Mouse (Mus musculus) liver, embryonic 14.5 days (tissue): ENCODE results near the gene Pced1b. TPM values are rescaled to one million over a fixed set of nuclear protein-coding genes. Genes with fewer than 3 reads are reported as not detected.

Experiments used
- ATAC-seq: fragments of 200-750 bp; cut with Nextera tagmentation; 2 replicates; pipeline ENCODE4 v1.8.0; 2017; ENCODE audit warnings: moderate number of reproducible peaks, mild to moderate bottlenecking, moderate library complexity; ENCODE audit not compliant: insufficient read depth
- DNase-seq, 3 experiments: peaks; one replicate each; pipeline ENCODE4 v3.0.0-alpha.2; 2012 to 2013; ENCODE audit warnings: low read depth in 3 of 3, low spot score in 3 of 3
- H3K27ac ChIP-seq: fragments of 300-500 bp; sonication (generic); 2 replicates; pipeline ENCODE4 v1.5.1; 2014; ENCODE audit warnings: moderate library complexity, mild to moderate bottlenecking, control low read depth, inconsistent platforms
- H3K27me3 ChIP-seq: fragments of 300-500 bp; sonication (generic); 2 replicates; pipeline ENCODE4 v1.6.1; 2014; ENCODE audit warnings: mild to moderate bottlenecking, low read length, moderate library complexity; ENCODE audit not compliant: control insufficient read depth, insufficient read depth
- H3K36me3 ChIP-seq: fragments of 300-500 bp; sonication (generic); replicated peaks from 2 replicates; pipeline ENCODE4 v1.6.1; 2014; ENCODE audit warnings: low read depth; ENCODE audit not compliant: control insufficient read depth, insufficient read depth
- H3K4me1 ChIP-seq, 2 experiments: fragments of 200-500 bp in 1 of 2; fragments of 300-500 bp in 1 of 2; sonication (generic) in 1 of 2; replicated peaks; 2 replicates each; pipeline ENCODE4 v1.6.1; 2012 to 2014; ENCODE audit warnings: antibody characterized with exemption in 1 of 2, inconsistent platforms in 1 of 2, low read length in 1 of 2; ENCODE audit not compliant: control insufficient read depth in 2 of 2, insufficient read depth in 2 of 2
- H3K4me2 ChIP-seq: fragments of 300-500 bp; sonication (generic); 2 replicates; pipeline ENCODE4 v1.6.1; 2014; ENCODE audit warnings: low read depth, mild to moderate bottlenecking, control low read depth, moderate library complexity
- H3K4me3 ChIP-seq, 2 experiments: fragments of 200-500 bp in 1 of 2; fragments of 300-500 bp in 1 of 2; sonication (generic) in 1 of 2; 2 replicates each; pipeline ENCODE4 v1.5.1; 2012 to 2014; ENCODE audit warnings: low read depth in 2 of 2, low read length in 2 of 2, mild to moderate bottlenecking in 2 of 2, control low read depth in 1 of 2, inconsistent platforms in 1 of 2, moderate library complexity in 1 of 2; ENCODE audit not compliant: insufficient read depth in 1 of 2
- H3K9ac ChIP-seq: fragments of 300-500 bp; sonication (generic); replicated peaks from 2 replicates; pipeline ENCODE4 v1.6.1; 2014; ENCODE audit warnings: mild to moderate bottlenecking, control low read depth, moderate library complexity
- H3K9me3 ChIP-seq: fragments of 300-500 bp; sonication (generic); 2 replicates; pipeline ENCODE4 v1.6.1; 2016; ENCODE audit warnings: low read length, mixed read lengths; ENCODE audit not compliant: control insufficient read depth
- CTCF ChIP-seq: IDR thresholded peaks from 2 replicates; pipeline ENCODE4 v1.5.1; 2016; ENCODE audit warnings: antibody characterized with exemption, low read depth, control low read depth
- EP300 ChIP-seq: IDR thresholded peaks from 2 replicates; pipeline ENCODE4 v1.6.1; 2016; ENCODE audit warnings: antibody characterized with exemption, low read depth
- WGBS: fragments of 180-500 bp; shearing (Covaris S2); extraction: QIAGEN DNeasy Blood & Tissue Kit; methylation state at CpG from one replicate; pipeline ENCODE4 v1.1.7; 2014; ENCODE audit not compliant: insufficient replicate concordance; 5-methylcytosine and 5-hydroxymethylcytosine counted together
- polyA plus RNA-seq, 2 experiments: library from polyadenylated mRNA; depleted of rRNA in 1 of 2; stranded (reverse) in 1 of 2; unstranded in 1 of 2; fragments of >200 nt; fragmentation: Nextera tagmentation in 1 of 2; extraction: Ambion mirVana in 1 of 2; gene quantifications; 2 replicates each; pipeline versions ENCODE4 v1.2.1 to v1.2.3; 2012 to 2014

The Pced1b gene
- polyA plus RNA-seq, 2 experiments, result 5.7 to 8.2 TPM

DNA sequence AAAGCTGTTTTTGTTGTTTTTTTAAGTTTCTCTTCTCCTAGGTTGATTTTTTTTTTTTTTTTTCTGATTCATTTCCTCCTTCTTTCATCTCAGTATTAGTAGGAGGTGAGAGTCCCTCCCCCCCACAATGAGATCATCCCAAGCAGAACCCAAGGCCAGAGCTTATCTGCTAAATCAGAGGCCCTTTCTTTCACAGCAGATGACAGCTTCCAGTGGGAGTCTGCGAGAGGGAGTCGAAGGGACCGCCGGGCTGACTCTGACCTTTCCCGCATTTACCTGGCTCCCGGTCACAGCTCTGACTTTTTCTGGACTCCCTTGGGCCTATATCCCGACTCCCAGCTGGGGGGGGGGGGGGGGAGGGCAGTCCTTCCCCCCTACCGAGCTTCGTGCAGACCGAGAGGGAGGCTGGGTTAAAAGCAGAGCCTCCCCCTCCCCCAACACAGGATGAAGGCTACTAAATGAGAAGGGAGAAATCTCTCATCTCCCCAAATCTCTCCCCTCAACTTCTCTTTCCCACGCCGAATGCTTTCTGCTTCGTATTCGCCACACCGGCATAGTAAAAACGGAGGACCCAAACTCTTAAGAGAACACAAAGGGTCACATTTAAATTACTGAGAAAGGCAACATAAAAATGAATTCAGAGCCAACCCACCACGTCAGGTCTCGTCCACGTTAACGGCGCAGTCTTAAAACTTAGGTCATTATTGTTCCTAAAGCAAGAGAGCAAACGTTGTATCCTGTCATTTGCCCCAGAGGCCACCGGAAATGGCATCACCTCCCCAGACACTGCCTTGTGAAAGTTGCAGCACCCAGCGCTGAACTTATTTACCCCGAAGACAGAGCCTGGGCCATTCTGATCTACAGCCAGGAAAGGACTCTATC lies 126.5 kb downstream of the Pced1b start:
- H3K4me1 ChIP-seq, result peaks cover 31 to 36% of the 10 kb centered on the region in 2 experiments
- no peaks in the 10 kb centered on the region for H3K9me3 ChIP-seq
- no peak for TF ChIP-seq EP300
- TF ChIP-seq CTCF, result no peak
- ATAC-seq (peak; percentile 29; the same call in 1 of the 2 replicates), DNase-seq (no peak)
- H3K9ac ChIP-seq, result peak overlapping the region; percentile 42
- H3K4me2 ChIP-seq, result peak overlapping the region; percentile 70
- H3K27me3 ChIP-seq, result no peaks in the 10 kb centered on the region
- WGBS, result 7% methylated on average over 25 of the region's 25 CpGs
- H3K27ac ChIP-seq, result no peak overlapping the region
- no peaks in the 10 kb centered on the region for H3K36me3 ChIP-seq
- H3K4me3 ChIP-seq, result peak overlapping the region; percentile 2 to 27; a peak in 3 of 4 replicates

DNA sequence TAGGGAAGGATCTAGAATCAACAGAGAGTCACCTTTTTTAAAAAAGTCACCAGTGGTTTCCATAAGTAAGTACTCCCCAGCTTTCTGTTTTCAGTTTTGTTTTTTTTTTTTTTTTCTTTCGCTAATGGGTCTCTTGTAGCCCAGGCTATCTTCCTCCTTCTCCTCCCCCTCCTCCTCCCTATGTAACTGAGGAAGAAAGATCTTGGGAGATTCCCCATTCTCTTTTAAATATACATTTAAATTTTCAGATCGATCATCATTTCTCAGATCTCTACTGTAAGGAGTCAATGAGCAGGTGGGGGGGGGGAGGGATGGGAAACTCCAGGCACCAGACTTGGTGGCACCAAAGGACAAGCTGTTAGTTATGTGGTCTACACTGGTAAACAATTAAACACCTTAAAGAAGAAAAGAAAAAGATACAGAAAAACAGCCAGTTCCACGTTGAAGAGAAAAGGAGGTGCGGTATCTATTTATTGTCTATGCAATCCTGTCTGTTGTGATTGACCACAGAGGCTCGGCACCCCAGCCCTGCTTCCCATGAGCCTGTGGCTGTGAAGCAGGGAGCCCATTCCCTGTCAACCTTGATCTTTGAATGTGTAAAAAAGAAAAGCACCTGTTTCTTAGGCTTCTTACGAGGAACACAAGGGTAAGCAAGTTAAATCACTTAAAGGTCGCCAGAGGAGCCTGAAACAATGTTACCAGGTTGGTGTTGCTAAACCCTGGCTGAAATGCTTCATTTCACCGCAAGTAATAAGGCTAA lies 127.4 kb downstream of the Pced1b start:
- WGBS, result 53% methylated on average over 8 of the region's 8 CpGs
- no peak overlapping the region for H3K9ac ChIP-seq
- H3K4me3 ChIP-seq, result no peak overlapping the region
- no peak overlapping the region for H3K27ac ChIP-seq
- H3K27me3 ChIP-seq, result no peaks in the 10 kb centered on the region
- H3K4me2 ChIP-seq, result peak overlapping the region; percentile 70
- H3K4me1 ChIP-seq, result peaks cover 38 to 43% of the 10 kb centered on the region in 2 experiments
- ATAC-seq, result no peak
- TF ChIP-seq EP300, result no peak
- no peak for TF ChIP-seq CTCF
- no peak for DNase-seq
- H3K9me3 ChIP-seq, result no peaks in the 10 kb centered on the region
- H3K36me3 ChIP-seq, result no peaks in the 10 kb centered on the region

DNA sequence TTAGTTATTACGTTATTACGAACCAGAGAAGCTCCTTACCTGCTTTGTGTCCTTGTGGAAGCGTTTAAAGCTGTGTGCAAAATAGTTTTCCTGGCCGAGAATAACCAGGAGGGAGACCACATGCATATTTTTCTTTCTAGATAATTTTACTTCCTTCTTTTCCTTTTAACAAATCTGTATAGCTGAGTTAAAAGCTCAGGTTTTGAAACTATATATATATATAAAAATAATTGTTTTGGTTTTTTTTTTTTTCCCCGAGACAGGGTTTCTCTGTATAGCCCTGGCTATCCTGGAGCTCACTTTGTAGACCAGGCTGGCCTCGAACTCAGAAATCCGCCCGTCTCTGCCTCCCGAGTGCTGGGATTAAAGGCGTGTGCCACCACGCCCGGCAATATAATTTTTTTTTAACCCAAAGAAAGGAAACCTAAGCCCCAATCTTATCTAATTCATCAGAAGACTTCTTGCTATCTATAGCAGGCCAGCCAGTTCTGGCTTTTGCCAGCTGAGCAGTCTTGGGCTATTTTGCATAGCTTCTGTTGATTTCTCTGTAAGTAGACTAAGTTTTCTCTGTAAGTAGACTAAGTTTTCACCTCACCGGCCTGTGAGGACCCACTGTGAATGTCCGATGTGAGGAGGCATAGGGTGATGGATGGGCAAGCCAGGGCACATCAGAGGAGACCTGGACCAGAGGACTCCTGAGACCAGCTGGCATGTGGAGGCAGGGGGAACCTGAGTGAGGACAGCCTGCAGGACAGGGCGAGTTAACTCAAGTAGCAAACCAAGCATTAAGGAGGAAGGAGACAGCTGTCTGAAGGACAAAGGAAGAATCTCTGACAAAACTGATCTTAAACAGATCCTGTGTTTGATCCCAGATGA lies 128.2 kb downstream of the Pced1b start:
- TF ChIP-seq EP300, result peak; percentile 47
- TF ChIP-seq CTCF, result no peak
- no peak for DNase-seq
- H3K27me3 ChIP-seq, result no peaks in the 10 kb centered on the region
- peaks cover 43 to 45% of the 10 kb centered on the region in 2 experiments for H3K4me1 ChIP-seq
- H3K4me3 ChIP-seq, result no peak overlapping the region
- H3K4me2 ChIP-seq, result no peak overlapping the region
- 40% methylated on average over 15 of the region's 15 CpGs for WGBS
- no peak overlapping the region for H3K9ac ChIP-seq
- H3K9me3 ChIP-seq, result no peaks in the 10 kb centered on the region
- no peak for ATAC-seq
- H3K27ac ChIP-seq, result no peak overlapping the region
- H3K36me3 ChIP-seq, result no peaks in the 10 kb centered on the region

DNA sequence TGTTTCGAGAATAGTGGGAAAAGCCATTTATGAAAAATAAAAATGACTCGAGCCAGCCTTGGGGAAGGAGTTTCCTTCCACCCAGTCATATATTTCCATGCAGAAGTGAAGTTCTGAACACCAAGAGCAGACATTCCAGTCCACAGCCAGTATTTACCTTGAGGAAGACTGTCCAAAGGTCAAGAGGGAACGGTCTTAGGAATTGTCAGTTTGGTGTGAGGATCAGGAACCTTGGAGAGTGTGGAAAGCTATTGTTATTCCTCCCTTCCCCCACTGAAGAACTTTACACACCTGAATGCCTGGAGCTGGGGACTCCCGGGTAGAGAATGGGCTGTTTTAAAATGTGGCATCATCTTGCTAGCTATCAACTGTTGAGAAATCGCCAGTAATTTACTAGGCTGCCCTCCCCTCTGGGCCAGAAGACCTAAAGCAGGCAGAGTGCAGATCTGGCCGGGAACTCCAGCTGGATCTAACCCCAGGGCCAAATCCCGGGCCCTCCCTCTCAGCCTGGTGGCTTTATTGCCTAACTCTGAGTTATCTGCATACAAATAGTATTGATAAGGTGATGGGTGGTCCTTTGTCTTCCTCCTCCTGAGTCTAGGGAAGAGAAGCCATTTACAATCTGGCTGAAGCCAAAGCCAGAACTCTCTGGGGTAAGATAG lies 129.3 kb downstream of the Pced1b start:
- TF ChIP-seq CTCF (no peak), EP300 (no peak)
- no peak for ATAC-seq
- Histone ChIP-seq H3K27ac (no peak overlapping the region), H3K27me3 (no peaks in the 10 kb centered on the region), H3K9me3 (no peaks in the 10 kb centered on the region), H3K4me3 (no peak overlapping the region), H3K36me3 (no peaks in the 10 kb centered on the region), H3K4me1 (peaks cover 50 to 55% of the 10 kb centered on the region in 2 experiments), H3K9ac (no peak overlapping the region; the same call in 1 of the 2 replicates), H3K4me2 (peak overlapping the region; percentile 0; the same call in 1 of the 2 replicates)
- WGBS, result 53% methylated on average over 7 of the region's 7 CpGs
- DNase-seq, result no peak
